Mouse (Mus musculus): Measurements from ENCODE around the gene Dnase1l3.
A peak's percentile ranks its signal among the peaks of the same experiment; 100 is the strongest.

The Dnase1l3 gene

GRCm38 (mm10) chr14:7974643-7975042 lies 19.7 kb downstream of the Dnase1l3 start:
- DNase-seq: no peak

- DNase-seq: no peak
Measured at GRCm38 (mm10) chr14:7971889-7972493, 22.4 kb downstream of the Dnase1l3 start.

- peak; percentile 83 for DNase-seq
Measured at GRCm38 (mm10) chr14:7964219-7964889, 30.0 kb downstream of the Dnase1l3 start.

- DNase-seq: no peak
Measured at GRCm38 (mm10) chr14:7963160-7963559, 31.2 kb downstream of the Dnase1l3 start.

- no peak for DNase-seq
Measured at GRCm38 (mm10) chr14:7962626-7963025, 31.7 kb downstream of the Dnase1l3 start.

- peak; percentile 54 for DNase-seq
Measured at GRCm38 (mm10) chr14:7961714-7962113, 32.7 kb downstream of the Dnase1l3 start.

GRCm38 (mm10) chr14:7960616-7961015 lies 33.8 kb downstream of the Dnase1l3 start:
- peak; percentile 67 for DNase-seq

- peak; percentile 63 for DNase-seq
Measured at GRCm38 (mm10) chr14:7957049-7957448, 37.3 kb downstream of the Dnase1l3 start, which contains the start of gene Gm45521. Gene Gm45521, plus strand, starts transcription at chr14:7957288.

GRCm38 (mm10) chr14:7956427-7956826 lies 37.9 kb downstream of the Dnase1l3 start:
- no peak for DNase-seq

GRCm38 (mm10) chr14:7954071-7954471 lies 40.3 kb downstream of the Dnase1l3 start:
- no peak for DNase-seq

- DNase-seq: no peak
Measured at GRCm38 (mm10) chr14:7952610-7953254, 41.6 kb downstream of the Dnase1l3 start.

- no peak for DNase-seq
Measured at GRCm38 (mm10) chr14:7951234-7951633, 43.1 kb downstream of the Dnase1l3 start.

GRCm38 (mm10) chr14:7945261-7945660 lies 49.1 kb downstream of the Dnase1l3 start:
- no peak for DNase-seq

- DNase-seq: peak; percentile 25
Measured at GRCm38 (mm10) chr14:7944349-7945039, 49.9 kb downstream of the Dnase1l3 start.

GRCm38 (mm10) chr14:7943801-7944135 lies 50.6 kb downstream of the Dnase1l3 start:
- no peak for DNase-seq

GRCm38 (mm10) chr14:7943101-7943800 lies 51.1 kb downstream of the Dnase1l3 start:
- no peak for DNase-seq

GRCm38 (mm10) chr14:7941413-7941812 lies 53.0 kb downstream of the Dnase1l3 start:
- DNase-seq: no peak

- DNase-seq: no peak
Measured at GRCm38 (mm10) chr14:7938809-7939784, 55.3 kb downstream of the Dnase1l3 start.

- DNase-seq: peak; percentile 53
Measured at GRCm38 (mm10) chr14:7937052-7937630, 57.2 kb downstream of the Dnase1l3 start.

- no peak for DNase-seq
Measured at GRCm38 (mm10) chr14:7934166-7934565, 60.2 kb downstream of the Dnase1l3 start.

- DNase-seq: no peak
Measured at GRCm38 (mm10) chr14:7932151-7932550, 62.2 kb downstream of the Dnase1l3 start.
